Mouse (Mus musculus) skeletal muscle tissue, adult 2 months (tissue): ENCODE data around the gene Mff.
A peak's percentile ranks its signal among the peaks of the same experiment; 100 is the strongest.

Experiments used
- DNase-seq: peaks from one replicate; pipeline ENCODE4 v3.0.0-alpha.2; 2012; ENCODE audit warnings: low read depth, low spot score

Gene Mff

GRCm38 (mm10) chr1:82724339-82725025, at the start of gene Mff:
Gene Mff (plus strand): TSS chr1:82724890.
- peak; percentile 92 for DNase-seq

- DNase-seq, result no peak
Observed at GRCm38 (mm10) chr1:82686328-82686727, 38.4 kb upstream of the Mff start.

- DNase-seq, result no peak
Observed at GRCm38 (mm10) chr1:82686866-82687265, 37.8 kb upstream of the Mff start.

GRCm38 (mm10) chr1:82687931-82688330, 36.8 kb upstream of the Mff start:
- no peak for DNase-seq

- no peak for DNase-seq
Observed at GRCm38 (mm10) chr1:82695915-82696314, 28.8 kb upstream of the Mff start.

GRCm38 (mm10) chr1:82717816-82718512, 6.7 kb upstream of the Mff start:
- DNase-seq, result no peak

- DNase-seq, result no peak
Observed at GRCm38 (mm10) chr1:82725026-82725874, 560 bp downstream of the Mff start.

GRCm38 (mm10) chr1:82725875-82726185, 1.1 kb downstream of the Mff start:
- DNase-seq, result no peak

GRCm38 (mm10) chr1:82726482-82726881, 1.8 kb downstream of the Mff start:
- no peak for DNase-seq

GRCm38 (mm10) chr1:82733357-82733756, 8.7 kb downstream of the Mff start:
- no peak for DNase-seq

GRCm38 (mm10) chr1:82738066-82738465, 13.4 kb downstream of the Mff start:
- DNase-seq, result no peak

- DNase-seq, result no peak
Observed at GRCm38 (mm10) chr1:82741539-82741938, 16.8 kb downstream of the Mff start.

- no peak for DNase-seq
Observed at GRCm38 (mm10) chr1:82743962-82744361, 19.3 kb downstream of the Mff start.

- no peak for DNase-seq
Observed at GRCm38 (mm10) chr1:82746408-82746807, 21.7 kb downstream of the Mff start.

GRCm38 (mm10) chr1:82747714-82748452, 23.2 kb downstream of the Mff start:
- DNase-seq, result no peak

GRCm38 (mm10) chr1:82759520-82759919, 34.8 kb downstream of the Mff start:
- DNase-seq, result no peak

GRCm38 (mm10) chr1:82761454-82762169, 36.9 kb downstream of the Mff start:
- DNase-seq, result no peak

- DNase-seq, result no peak
Observed at GRCm38 (mm10) chr1:82762274-82762673, 37.6 kb downstream of the Mff start.

GRCm38 (mm10) chr1:82766227-82766626, 41.5 kb downstream of the Mff start:
- DNase-seq, result no peak

GRCm38 (mm10) chr1:82766641-82767040, 42.0 kb downstream of the Mff start:
- no peak for DNase-seq

- DNase-seq, result no peak
Observed at GRCm38 (mm10) chr1:82768269-82768668, 43.6 kb downstream of the Mff start, which contains the start of gene Tm4sf20. Gene Tm4sf20 (minus strand): TSS chr1:82768461.
